Mouse (Mus musculus): Measurements from ENCODE around the gene Mrps27.

Gene Mrps27

GRCm38 (mm10) chr13:99351596-99351995, 7.0 kb downstream of the Mrps27 start:
- in situ Hi-C loops (cut with MboI) = no loop called here

GRCm38 (mm10) chr13:99352758-99353489, 8.3 kb downstream of the Mrps27 start:
- in situ Hi-C loops (cut with MboI) = no loop called here

- in situ Hi-C loops (cut with MboI) = no loop called here
Observed at GRCm38 (mm10) chr13:99353490-99353851, 8.9 kb downstream of the Mrps27 start.

DNA sequence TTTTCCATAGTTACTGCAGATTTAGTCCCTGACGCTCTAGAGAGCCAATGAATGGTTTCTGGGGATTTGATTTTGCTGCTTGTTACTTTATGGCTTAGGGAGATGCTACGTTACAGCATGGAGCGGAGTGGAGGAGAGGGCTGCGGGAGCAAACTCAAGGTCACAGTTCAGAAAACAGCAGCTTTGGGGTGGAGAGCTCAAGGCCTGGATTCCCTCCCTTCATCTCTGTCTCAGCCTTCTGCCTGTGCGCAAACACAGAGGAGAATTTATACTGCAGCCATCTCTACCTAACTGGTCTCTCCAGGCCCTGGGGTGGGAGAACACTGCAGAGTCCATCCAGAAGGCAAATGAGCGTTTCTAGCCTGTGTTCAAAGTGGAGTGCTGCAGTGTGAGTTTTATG, 10.5 kb downstream of the Mrps27 start:
- in situ Hi-C loops (cut with MboI) = no loop called here

DNA sequence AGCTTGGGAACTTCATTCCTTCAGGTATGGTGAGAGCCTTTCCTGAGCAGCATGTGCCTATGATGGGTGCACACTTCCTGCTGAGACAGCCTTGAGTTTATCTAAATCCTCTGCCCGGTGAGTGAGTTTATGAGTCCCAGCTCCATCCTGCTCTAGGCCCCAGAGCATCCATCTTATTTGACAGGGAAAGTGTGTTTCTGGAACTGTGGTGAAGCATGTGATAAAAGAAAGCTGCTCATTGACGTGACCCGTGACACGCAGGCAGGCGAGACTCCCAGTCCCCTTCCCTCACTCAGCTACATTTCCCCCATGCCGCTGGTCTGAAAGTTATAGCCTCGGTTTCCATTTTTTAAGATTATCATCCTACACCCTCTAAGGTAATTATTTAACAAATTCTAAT, 11.3 kb downstream of the Mrps27 start:
- in situ Hi-C loops (cut with MboI) = no loop called here

GRCm38 (mm10) chr13:99356428-99357265, 12.1 kb downstream of the Mrps27 start:
- in situ Hi-C loops (cut with MboI) = no loop called here

GRCm38 (mm10) chr13:99358921-99359320, 14.3 kb downstream of the Mrps27 start:
- in situ Hi-C loops (cut with MboI) = no loop called here

DNA sequence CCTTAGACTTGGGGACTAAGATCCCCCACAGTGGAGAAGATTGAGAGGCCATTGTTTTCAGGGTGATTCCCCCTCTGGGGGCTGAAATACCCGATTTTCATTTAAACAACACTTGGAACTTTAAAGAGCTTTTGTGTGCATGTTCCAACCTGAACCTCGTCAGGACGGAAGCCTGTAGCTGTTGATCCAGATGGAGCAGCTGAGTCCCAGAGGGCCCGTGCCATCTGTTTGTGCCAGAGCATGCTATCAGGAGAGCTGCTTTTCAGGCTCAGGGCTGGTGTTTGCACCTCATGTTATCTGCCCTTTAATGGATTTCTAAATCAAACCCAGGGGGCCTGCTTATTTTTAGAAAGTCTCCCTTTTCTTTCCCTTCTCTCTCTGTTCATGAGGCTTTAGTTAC, 19.3 kb downstream of the Mrps27 start:
- in situ Hi-C loops (cut with MboI) = no loop called here

- in situ Hi-C loops (cut with MboI) = no loop called here
Observed at GRCm38 (mm10) chr13:99366422-99367175, 22.0 kb downstream of the Mrps27 start.

GRCm38 (mm10) chr13:99367554-99368174, 23.1 kb downstream of the Mrps27 start:
- in situ Hi-C loops (cut with MboI) = no loop called here

GRCm38 (mm10) chr13:99369103-99369502, 24.5 kb downstream of the Mrps27 start:
- in situ Hi-C loops (cut with MboI) = no loop called here

- in situ Hi-C loops (cut with MboI) = no loop called here
Observed at GRCm38 (mm10) chr13:99371285-99371684, 26.7 kb downstream of the Mrps27 start.

DNA sequence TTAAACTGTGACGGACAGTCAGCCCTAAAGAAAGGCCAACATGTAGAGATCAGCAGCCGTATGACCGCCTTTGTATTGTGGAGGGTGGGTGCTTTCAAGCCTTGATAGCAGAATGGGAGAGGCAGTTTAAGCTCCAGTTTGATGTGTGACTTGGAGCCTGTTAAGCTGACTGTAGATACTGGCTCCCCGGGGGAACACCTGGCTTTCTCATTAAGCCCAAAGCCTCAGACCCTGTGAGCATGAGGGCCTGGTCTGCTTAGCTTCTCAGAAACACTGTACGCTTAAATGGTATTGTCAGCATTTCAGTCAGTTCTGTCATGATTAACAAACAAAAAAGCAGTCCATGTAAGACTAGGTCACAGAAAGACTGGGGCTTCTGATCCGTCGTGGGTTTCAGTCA, 29.1 kb downstream of the Mrps27 start:
- in situ Hi-C loops (cut with MboI) = no loop called here

DNA sequence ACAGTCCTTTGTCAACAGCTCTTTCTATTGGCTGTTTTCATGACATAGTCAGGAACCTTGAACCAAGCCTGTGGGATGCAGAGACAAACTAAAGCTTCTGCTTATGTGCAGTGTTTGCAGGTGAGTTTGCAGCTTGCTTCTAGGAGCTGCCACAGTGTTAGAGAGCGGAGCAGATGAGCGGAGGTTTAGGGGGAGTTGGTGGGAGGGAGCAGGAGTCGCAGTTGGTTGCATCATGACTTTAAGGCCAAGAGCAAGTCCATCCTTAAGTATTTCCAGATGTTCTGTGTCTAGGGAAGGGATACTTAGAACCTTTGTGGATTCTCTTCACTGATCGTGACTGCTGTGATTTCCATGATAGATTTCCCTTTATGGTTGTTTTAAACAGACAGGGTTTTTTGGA, 29.6 kb downstream of the Mrps27 start:
- in situ Hi-C loops (cut with MboI) = no loop called here

- in situ Hi-C loops (cut with MboI) = no loop called here
Observed at GRCm38 (mm10) chr13:99375550-99375949, 31.0 kb downstream of the Mrps27 start.

DNA sequence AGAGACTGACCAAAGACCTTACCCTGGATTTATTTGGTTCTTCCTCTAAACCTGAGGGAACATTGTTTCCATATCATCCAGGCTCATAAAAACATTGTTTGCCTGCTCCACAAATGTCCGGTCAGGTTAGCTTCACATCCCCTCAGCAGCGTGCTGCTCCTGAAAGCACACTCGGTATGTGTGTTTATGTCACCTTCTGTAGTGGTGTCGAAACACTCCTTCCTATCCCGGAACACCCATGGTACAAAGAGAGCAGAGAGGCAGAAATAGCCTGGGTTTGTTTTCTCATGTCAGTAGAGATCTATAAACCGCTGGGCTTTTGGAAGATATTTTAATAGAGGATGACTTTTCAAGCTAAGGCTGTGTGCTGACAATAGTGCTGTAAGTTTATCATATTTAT, 32.5 kb downstream of the Mrps27 start:
- in situ Hi-C loops (cut with MboI) = no loop called here

DNA sequence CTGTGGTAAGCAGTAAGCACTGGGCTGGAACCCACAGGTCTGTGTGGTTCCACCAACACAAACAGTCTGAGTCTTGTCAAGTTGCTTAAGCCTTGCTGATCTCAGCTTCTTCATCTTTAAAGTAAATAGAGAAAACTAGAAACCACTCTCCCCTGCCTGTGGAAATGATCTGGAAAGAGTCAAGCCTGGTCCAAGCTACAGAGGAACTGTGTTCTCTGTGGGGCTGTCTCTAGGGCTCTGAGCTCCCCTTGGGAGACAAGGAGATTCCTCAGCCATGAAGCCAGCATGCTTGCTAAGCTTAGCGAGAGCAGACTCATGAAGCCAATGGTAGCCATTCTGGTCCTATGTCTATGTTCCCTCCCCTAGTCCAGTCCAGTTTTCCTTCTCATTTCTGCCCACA, 33.6 kb downstream of the Mrps27 start:
- in situ Hi-C loops (cut with MboI) = no loop called here

GRCm38 (mm10) chr13:99382373-99382772, 37.8 kb downstream of the Mrps27 start:
- in situ Hi-C loops (cut with MboI) = no loop called here

DNA sequence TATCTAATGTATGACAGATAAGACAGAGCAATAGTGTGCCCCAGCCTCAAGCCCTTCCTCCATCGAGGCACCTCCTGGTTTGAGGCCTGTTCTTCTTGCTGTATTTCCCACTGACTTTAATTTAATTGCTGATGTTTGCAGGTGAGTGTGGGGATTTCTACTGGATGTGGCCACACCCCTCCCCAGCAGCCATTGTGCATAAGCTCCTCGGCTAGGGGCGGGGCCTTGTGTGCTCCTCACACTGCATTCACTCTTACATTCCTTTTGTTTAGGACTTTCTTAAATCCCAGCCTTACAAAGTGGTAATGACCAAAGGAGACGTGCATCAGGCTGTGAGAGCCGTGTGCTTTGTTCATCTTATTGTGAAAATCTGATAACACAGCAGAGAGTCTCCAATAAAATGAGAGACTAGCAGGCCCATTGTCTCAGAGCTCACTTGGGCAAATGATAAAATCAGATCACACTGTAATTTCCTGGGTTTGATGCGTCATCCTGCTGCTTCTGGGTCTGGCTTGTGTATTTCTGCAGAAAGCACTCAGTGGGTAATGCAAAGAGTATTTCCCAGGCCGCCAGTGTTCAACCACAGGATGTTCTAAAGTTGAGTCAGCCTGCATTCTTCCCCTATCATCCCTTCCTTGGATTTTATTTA, 40.1 kb downstream of the Mrps27 start:
- in situ Hi-C loops (cut with MboI) = no loop called here

DNA sequence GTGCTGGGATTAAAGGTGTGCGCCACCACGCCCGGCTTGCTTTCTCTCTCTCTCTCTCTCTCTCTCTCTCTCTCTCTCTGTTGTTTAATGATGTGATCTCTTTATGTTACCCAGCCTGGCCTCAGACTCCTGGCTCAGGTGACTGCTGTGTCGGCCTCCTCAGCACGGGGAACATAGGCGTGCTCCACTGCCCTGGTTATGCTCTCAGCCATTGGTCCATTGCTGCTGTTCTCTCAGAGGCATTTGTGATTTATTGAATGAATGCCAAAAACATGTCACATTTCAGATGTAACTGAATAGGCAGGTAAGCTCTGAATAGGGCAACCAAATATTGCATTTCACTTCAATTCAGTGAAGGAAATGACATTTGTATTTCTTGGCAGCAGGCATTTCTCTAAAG, 41.3 kb downstream of the Mrps27 start:
- in situ Hi-C loops (cut with MboI) = no loop called here

DNA sequence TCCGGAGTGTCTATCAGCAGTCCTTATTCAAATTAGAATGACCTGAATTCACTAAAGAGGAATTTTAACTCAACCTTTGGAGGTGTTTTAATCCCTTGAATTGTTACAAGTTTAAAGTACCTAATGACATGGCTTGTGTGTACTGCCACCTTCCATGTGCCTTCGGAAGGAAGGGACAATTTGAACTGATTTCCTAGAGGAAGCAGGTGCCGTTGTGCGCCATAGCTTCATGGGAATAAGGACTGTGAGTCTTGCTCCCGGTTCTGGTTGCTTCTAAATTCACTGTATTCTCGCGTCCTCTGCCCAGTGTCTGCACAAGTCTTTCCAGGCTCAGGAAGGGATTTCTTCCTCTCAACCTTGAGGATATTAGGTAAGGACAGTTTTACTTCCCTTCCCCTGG, 41.8 kb downstream of the Mrps27 start:
- in situ Hi-C loops (cut with MboI) = no loop called here
